Mouse (Mus musculus) kidney, embryonic 15.5 days (tissue): Measurements from ENCODE around the gene Cldn34b4. TPM values are rescaled to one million over a fixed set of nuclear protein-coding genes. Genes with fewer than 3 reads are reported as not detected.

Experiments
- ATAC-seq: fragments of 200-750 bp; cut with Nextera tagmentation; replicated peaks from 2 replicates; pipeline ENCODE4 v1.8.0; 2017; ENCODE audit warnings: moderate TSS enrichment; ENCODE audit not compliant: low FRiP score
- H3K27ac ChIP-seq: fragments of 300-500 bp; sonication (generic); 2 replicates; pipeline ENCODE4 v1.5.1; 2015; ENCODE audit warnings: mild to moderate bottlenecking, inconsistent platforms
- H3K27me3 ChIP-seq: fragments of 300-500 bp; sonication (generic); 2 replicates; pipeline ENCODE4 v1.6.1; 2015; ENCODE audit warnings: inconsistent platforms
- H3K36me3 ChIP-seq: fragments of 300-500 bp; sonication (generic); 2 replicates; pipeline ENCODE4 v1.6.1; 2015; ENCODE audit warnings: inconsistent platforms
- H3K4me1 ChIP-seq: fragments of 300-500 bp; sonication (generic); 2 replicates; pipeline ENCODE4 v1.6.1; 2015; ENCODE audit warnings: inconsistent platforms
- H3K4me2 ChIP-seq: fragments of 300-500 bp; sonication (generic); 2 replicates; pipeline ENCODE4 v1.6.1; 2015; ENCODE audit warnings: moderate library complexity, mild to moderate bottlenecking, inconsistent platforms
- H3K4me3 ChIP-seq: fragments of 300-500 bp; sonication (generic); replicated peaks from 2 replicates; pipeline ENCODE4 v1.5.1; 2015; ENCODE audit warnings: mild to moderate bottlenecking, inconsistent platforms
- H3K9ac ChIP-seq: fragments of 300-500 bp; sonication (generic); 2 replicates; pipeline ENCODE4 v1.6.1; 2015; ENCODE audit warnings: mild to moderate bottlenecking, inconsistent platforms
- H3K9me3 ChIP-seq: fragments of 300-500 bp; sonication (generic); replicated peaks from 2 replicates; pipeline ENCODE4 v1.6.1; 2016; ENCODE audit warnings: inconsistent platforms
- WGBS: fragments of 180-500 bp; shearing (Covaris S2); methylation state at CpG from one replicate; pipeline ENCODE4 v1.1.7; 2015; ENCODE audit warnings: mixed read lengths; 5-methylcytosine and 5-hydroxymethylcytosine counted together
- polyA plus RNA-seq: library from polyadenylated mRNA; unstranded; fragments of >200 nt; fragmentation: Nextera tagmentation; extraction: Ambion mirVana; gene quantifications from 2 replicates; pipeline ENCODE4 v1.2.1, GENCODE M21; 2015

Gene Cldn34b4
- polyA plus RNA-seq = not detected in 2 replicates

- H3K9me3 ChIP-seq = no peaks in the 10 kb centered on the region
- H3K4me1 ChIP-seq = no peaks in the 10 kb centered on the region
- H3K27ac ChIP-seq = no peak within 1 kb of the TSS
- no peak for ATAC-seq
- no peaks in the 10 kb centered on the region for H3K27me3 ChIP-seq
- no peak within 1 kb of the TSS for H3K4me2 ChIP-seq
- H3K9ac ChIP-seq = no peak within 1 kb of the TSS
- H3K36me3 ChIP-seq = no peaks in the 10 kb centered on the region
- H3K4me3 ChIP-seq = no peak within 1 kb of the TSS
- WGBS = 76% methylated on average over 3 of the region's 3 CpGs
Observed at GRCm38 (mm10) chrX:76393050-76393449, at the start of gene Cldn34b4. Gene Cldn34b4, plus strand, starts transcription at chrX:76393350.

Other genes starting within 250 kb of the Cldn34b4 start
- not detected in 2 replicates for gene Cldn34b3, start 129.0 kb upstream of the Cldn34b4 start, polyA plus RNA-seq
- gene Cldn34d, start 209.6 kb downstream of the Cldn34b4 start, polyA plus RNA-seq = not detected in 2 replicates